Mouse (Mus musculus) heart, adult 2 months (tissue): ENCODE data around the gene Ppm1e. TPM values are rescaled to one million over a fixed set of nuclear protein-coding genes. Genes with fewer than 3 reads are reported as not detected.

Source experiments
- DNase-seq, 2 experiments: peaks; one replicate each; pipeline ENCODE4 v3.0.0; 2021
- H3K27ac ChIP-seq: fragments of 200-600 bp; 2 replicates; pipeline ENCODE4 v1.8.1; 2022
- H3K27me3 ChIP-seq: fragments of 200-500 bp; 2 replicates; pipeline ENCODE4 v1.6.1; 2012; ENCODE audit warnings: mild to moderate bottlenecking, low read length, inconsistent platforms, mixed read lengths; ENCODE audit not compliant: control insufficient read depth, insufficient read depth
- H3K36me3 ChIP-seq: fragments of 200-500 bp; 2 replicates; pipeline ENCODE4 v1.6.1; 2012; ENCODE audit warnings: low read length, inconsistent platforms; ENCODE audit not compliant: control insufficient read depth, insufficient read depth
- H3K4me1 ChIP-seq: fragments of 200-500 bp; 2 replicates; pipeline ENCODE4 v1.6.1; 2011; ENCODE audit warnings: low read length; ENCODE audit not compliant: control insufficient read depth, insufficient read depth
- H3K4me3 ChIP-seq: fragments of 200-600 bp; 2 replicates; pipeline ENCODE4 v1.8.1; 2022
- H3K79me2 ChIP-seq: fragments of 200-500 bp; replicated peaks from 2 replicates; pipeline ENCODE4 v1.6.1; 2012; ENCODE audit warnings: mild to moderate bottlenecking, inconsistent platforms, low read length, moderate library complexity, mixed read lengths; ENCODE audit not compliant: control insufficient read depth, insufficient read depth
- H3K9ac ChIP-seq: fragments of 200-500 bp; 2 replicates; pipeline ENCODE4 v1.6.1; 2012; ENCODE audit warnings: low read depth, mild to moderate bottlenecking, control low read depth, inconsistent platforms, low read length, mixed read lengths
- CTCF ChIP-seq: fragments of 200-600 bp; IDR thresholded peaks from 2 replicates; pipeline ENCODE4 v1.8.1; 2022; ENCODE audit warnings: antibody characterized with exemption, mild to moderate bottlenecking, moderate library complexity
- EP300 ChIP-seq: fragments of 200-500 bp; IDR thresholded peaks from 2 replicates; pipeline ENCODE4 v1.6.1; 2011; ENCODE audit warnings: low read depth, low read length, control low read depth; ENCODE audit not compliant: insufficient read depth
- POLR2A ChIP-seq: fragments of 200-500 bp; IDR thresholded peaks from 2 replicates; pipeline ENCODE4 v1.6.1; 2011; ENCODE audit warnings: mild to moderate bottlenecking, low read depth, low read length, control low read depth; ENCODE audit not compliant: insufficient read depth
- WGBS: fragments of 180-500 bp; shearing (Covaris S2); methylation state at CpG from one replicate; pipeline ENCODE4 v1.1.7; 2018; 5-methylcytosine and 5-hydroxymethylcytosine counted together
- intact Hi-C: fragments of 180-260 bp; cut with DNase I; formaldehyde crosslinking; loops from one replicate; pipeline ENCODE4 v1.15.1; 2025
- polyA plus RNA-seq: library from polyadenylated mRNA; depleted of rRNA; stranded (reverse); fragments of >200 nt; gene quantifications from 2 replicates; pipeline ENCODE4 v1.2.3, GENCODE M21; 2012
- total RNA-seq, 2 experiments: library from RNA; stranded (reverse); gene quantifications; 2 replicates each; pipeline ENCODE4 v1.2.3; 2021

The Ppm1e gene
- total and polyA plus RNA-seq, 3 experiments: 1.8 to 6.9 (median 6.3) TPM

DNA sequence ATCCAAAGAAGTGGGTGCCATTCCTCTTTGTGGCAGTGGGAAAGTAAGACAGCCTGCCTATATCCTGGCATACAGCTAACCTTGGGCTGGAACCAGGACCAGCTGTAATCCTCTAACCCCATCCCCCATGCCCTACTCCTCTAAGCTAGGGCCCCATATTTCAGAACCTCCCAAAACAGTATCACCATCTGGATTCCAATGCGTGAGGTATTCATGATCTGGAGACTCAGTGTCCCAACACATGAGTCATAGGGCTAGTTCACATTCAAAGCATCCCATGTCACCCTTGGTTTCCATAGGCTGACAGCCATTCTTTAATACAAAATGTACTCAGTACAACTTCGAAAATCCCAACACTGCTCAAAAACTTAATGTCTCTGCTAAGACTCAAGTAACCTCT is 63.2 kb downstream of the Ppm1e start:
- 0 out of 2 replicates have a peak, but pooled peaks cover 1% of the 10 kb centered on the region for H3K79me2 ChIP-seq
- DNase-seq: no peak
- H3K27me3 ChIP-seq: no peaks in the 10 kb centered on the region
- peaks cover 4% of the 10 kb centered on the region for H3K4me1 ChIP-seq
- H3K36me3 ChIP-seq: peaks cover 2% of the 10 kb centered on the region
- H3K4me3 ChIP-seq: no peak overlapping the region
- WGBS: 84% methylated on average over 2 of the region's 2 CpGs
- intact Hi-C loops: loop anchor here (5.0 kb wide), 2 partner anchors 48 to 62 kb away; partner anchors contain the start of gene Ppm1e
- H3K27ac ChIP-seq: no peak overlapping the region
- no peak overlapping the region for H3K9ac ChIP-seq
- TF ChIP-seq CTCF: no peak
- TF ChIP-seq EP300: no peak
- no peak for TF ChIP-seq POLR2A

DNA sequence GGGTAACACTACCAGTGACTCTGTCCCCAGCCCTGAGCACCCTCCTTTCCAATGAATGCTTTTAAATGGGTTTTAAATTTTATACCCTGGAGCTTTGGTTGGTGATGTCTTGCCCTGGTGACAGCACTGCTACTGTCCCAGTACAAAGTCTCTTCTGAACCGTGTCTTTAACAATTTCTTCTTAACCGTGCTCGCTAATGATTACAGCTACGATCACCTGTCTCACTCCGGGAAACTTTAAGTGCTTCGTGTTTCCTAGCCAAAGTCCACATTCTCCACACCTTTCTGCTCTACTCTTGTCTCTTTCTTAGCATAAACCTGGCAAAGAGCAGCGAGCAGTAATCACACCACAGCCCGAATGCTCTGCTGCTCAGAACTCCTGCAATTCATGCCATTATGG is 69.5 kb downstream of the Ppm1e start:
- WGBS: 90% methylated on average over 8 of the region's 8 CpGs
- intact Hi-C loops: no loop called here
- Histone ChIP-seq H3K27me3 (no peaks in the 10 kb centered on the region), H3K4me1 (no peaks in the 10 kb centered on the region), H3K36me3 (no peaks in the 10 kb centered on the region), H3K79me2 (0 out of 2 replicates have a peak, but pooled peaks cover 1% of the 10 kb centered on the region), H3K9ac (no peak overlapping the region), H3K27ac (no peak overlapping the region), H3K4me3 (no peak overlapping the region)
- no peak for DNase-seq
- TF ChIP-seq EP300 (no peak), POLR2A (no peak), CTCF (no peak)

DNA sequence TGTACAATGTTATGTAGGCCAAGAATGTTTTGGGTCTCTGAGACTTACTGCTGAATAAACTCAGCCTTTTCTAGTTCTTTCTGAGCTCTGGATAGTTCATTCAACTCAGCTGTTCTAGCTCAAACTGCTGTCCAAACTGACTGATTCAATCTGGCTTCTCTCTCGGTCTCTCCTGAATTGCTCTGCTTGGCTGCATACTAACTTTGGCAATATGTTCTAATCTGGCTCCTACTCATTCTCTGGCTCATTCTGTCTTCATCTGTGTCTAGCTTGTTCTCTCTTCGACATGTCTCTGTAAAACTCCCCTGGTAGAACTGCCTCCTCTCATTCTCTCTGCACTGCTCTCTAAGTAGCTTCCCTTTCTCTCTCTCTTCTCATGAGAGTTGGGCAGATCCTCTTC is 72.6 kb downstream of the Ppm1e start:
- DNase-seq: no peak
- H3K4me3 ChIP-seq: no peak overlapping the region
- no peaks in the 10 kb centered on the region for H3K27me3 ChIP-seq
- WGBS: 75% methylated on average over 2 of the region's 2 CpGs
- TF ChIP-seq EP300 (no peak), POLR2A (no peak), CTCF (no peak)
- H3K4me1 ChIP-seq: no peaks in the 10 kb centered on the region
- H3K9ac ChIP-seq: no peak overlapping the region
- H3K79me2 ChIP-seq: no peaks in the 10 kb centered on the region
- H3K27ac ChIP-seq: no peak overlapping the region
- no peaks in the 10 kb centered on the region for H3K36me3 ChIP-seq
- intact Hi-C loops: no loop called here

DNA sequence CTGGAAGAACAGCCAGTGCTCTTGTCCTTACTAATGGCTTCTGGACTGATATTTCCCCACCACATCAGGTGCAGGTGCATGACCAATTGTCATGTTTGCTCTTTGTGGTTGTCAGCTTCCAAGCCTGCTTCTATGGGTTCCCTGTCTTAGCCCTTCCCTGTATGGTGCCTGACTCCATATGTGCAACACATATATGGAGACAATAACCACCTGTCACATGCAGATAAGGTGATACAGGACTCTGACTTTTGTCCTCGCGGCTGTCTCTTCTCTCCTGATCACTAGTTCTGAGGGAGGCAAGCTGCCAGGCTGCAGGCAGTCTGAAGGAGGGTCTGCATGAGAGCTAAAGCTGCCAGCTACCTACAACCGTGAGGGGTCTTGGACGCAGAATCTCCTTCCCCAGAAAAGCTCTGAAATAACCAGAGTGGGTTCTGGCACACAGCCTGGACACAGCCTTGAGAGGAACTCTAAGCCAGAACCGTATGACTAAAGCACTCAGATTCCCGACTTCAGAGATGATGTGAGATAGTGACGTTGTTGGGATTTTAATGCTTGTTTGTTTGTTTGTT is 76.8 kb downstream of the Ppm1e start:
- DNase-seq: no peak
- WGBS: 54% methylated on average over 7 of the region's 7 CpGs
- TF ChIP-seq CTCF (no peak), EP300 (no peak), POLR2A (no peak)
- H3K79me2 ChIP-seq: no peaks in the 10 kb centered on the region
- no peak overlapping the region for H3K4me3 ChIP-seq
- no peaks in the 10 kb centered on the region for H3K36me3 ChIP-seq
- H3K4me1 ChIP-seq: no peaks in the 10 kb centered on the region
- no peaks in the 10 kb centered on the region for H3K27me3 ChIP-seq
- no peak overlapping the region for H3K27ac ChIP-seq
- no peak overlapping the region for H3K9ac ChIP-seq
- intact Hi-C loops: no loop called here

DNA sequence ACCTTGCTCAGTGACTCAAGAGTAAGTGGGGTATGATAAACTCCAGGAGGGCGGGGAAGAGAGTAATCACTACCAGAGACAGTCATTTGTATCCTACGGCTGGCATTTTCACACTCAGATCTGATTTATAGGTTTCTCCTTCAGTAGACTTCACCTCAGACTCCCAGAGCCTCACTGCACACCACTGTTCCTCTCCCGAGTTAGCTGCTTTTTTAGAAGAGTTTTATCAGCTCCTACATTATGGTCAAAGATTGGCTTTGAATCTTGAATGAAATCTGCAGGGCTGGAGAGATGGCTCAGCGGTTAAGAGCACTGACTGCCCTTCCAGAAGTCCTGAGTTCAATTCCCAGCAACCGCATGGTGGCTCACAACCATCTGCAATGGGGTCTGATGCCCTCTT is 79.4 kb downstream of the Ppm1e start:
- Histone ChIP-seq H3K4me1 (no peaks in the 10 kb centered on the region), H3K27ac (no peak overlapping the region), H3K79me2 (no peaks in the 10 kb centered on the region), H3K27me3 (no peaks in the 10 kb centered on the region), H3K36me3 (no peaks in the 10 kb centered on the region), H3K4me3 (no peak overlapping the region), H3K9ac (no peak overlapping the region)
- WGBS: 83% methylated on average over 5 of the region's 5 CpGs
- no peak for DNase-seq
- intact Hi-C loops: no loop called here
- TF ChIP-seq EP300: no peak
- no peak for TF ChIP-seq CTCF
- TF ChIP-seq POLR2A: no peak

DNA sequence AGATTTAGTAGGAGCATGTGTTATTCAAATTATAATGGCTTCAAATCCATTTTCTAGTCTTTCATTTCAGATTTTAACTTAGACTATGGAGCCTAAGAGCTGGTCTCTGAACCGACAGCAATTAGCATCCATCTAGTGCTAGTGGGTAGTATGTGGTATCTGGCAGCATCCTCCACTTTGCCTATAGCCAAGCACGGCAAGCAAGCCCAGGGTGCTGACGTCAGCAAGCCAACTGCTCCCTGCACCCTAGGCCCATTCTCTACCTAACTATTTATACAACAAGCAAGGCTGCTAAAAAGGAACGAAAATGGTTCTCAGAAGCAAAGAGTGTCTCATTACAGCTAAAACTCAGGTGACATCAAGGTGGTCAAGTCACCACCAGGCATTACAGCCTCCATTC is 80.0 kb downstream of the Ppm1e start:
- intact Hi-C loops: no loop called here

More for the DNA sequence above, 80.0 kb downstream of the Ppm1e start:
- Histone ChIP-seq H3K27ac (no peak overlapping the region), H3K9ac (no peak overlapping the region), H3K4me3 (no peak overlapping the region), H3K79me2 (no peaks in the 10 kb centered on the region), H3K27me3 (no peaks in the 10 kb centered on the region), H3K36me3 (no peaks in the 10 kb centered on the region), H3K4me1 (no peaks in the 10 kb centered on the region)
- no peak for DNase-seq
- 84% methylated on average over 4 of the region's 4 CpGs for WGBS
- TF ChIP-seq POLR2A (no peak), CTCF (no peak), EP300 (no peak)
